Comparison of ENCODE assay signal across 18 mouse cellular contexts in the genomic region with DNA sequence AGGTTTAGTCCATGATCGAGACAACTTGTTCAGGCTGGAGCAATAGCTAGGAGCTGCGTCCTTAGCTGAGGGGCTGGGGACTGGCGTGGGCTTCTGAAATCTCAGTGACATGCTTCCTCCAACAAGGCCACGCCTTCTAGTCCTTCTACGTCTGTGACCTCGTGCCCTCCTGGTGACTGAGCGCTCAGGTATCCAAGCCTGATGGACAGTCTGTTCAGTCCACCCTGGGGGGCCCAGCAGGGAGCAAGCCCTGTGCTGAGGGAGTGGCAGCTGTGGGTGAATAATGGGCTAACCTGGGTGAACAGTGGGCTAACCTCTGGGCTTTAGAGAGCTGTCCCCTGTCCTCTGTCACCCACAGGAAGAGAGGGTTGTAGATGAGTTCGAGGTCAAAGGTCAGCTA. TPM values are rescaled to one million over a fixed set of nuclear protein-coding genes. Genes with fewer than 3 reads are reported as not detected.
"Had no signal": no experiment of that assay in that cellular context is flagged by ENCODE, and none has a peak within 500 bp of the region (broad histone marks: within the 10 kb centered on the region; RNA-seq: fewer than 3 reads in every experiment).

No protein-coding gene starts in this region.

- H3K4me3 ChIP-seq: intestine, embryonic 15.5 days; layer of hippocampus, adult 2 months; limb, embryonic 13.5 days; myocyte; neural tube, embryonic 15.5 days had no signal

- H3K9ac ChIP-seq: hindbrain, embryonic 14.5 days; intestine, embryonic 15.5 days; limb, embryonic 13.5 days; liver, embryonic 14.5 days; neural tube, embryonic 15.5 days had no signal

- DNase-seq: lung, adult 18-20 months; midbrain, embryonic 14.5 days; right cerebral cortex, adult 18-20 months; right cerebral cortex, postnatal 25 days; thymus, postnatal 4 days had no signal

- H3K9me3 ChIP-seq: intestine, embryonic 15.5 days; limb, embryonic 13.5 days; neural tube, embryonic 15.5 days had no signal

- ATAC-seq: intestine, embryonic 15.5 days had no signal

- H3K27ac ChIP-seq: hindbrain, embryonic 14.5 days; intestine, embryonic 15.5 days; layer of hippocampus, adult 2 months; limb, embryonic 13.5 days; liver, embryonic 14.5 days; neural tube, embryonic 15.5 days had no signal

- H3K27me3 ChIP-seq: intestine, embryonic 15.5 days; limb, embryonic 13.5 days; neural tube, embryonic 15.5 days had no signal

- H3K4me2 ChIP-seq: hindbrain, embryonic 14.5 days; intestine, embryonic 15.5 days; limb, embryonic 13.5 days; neural tube, embryonic 15.5 days had no signal

RNA-seq across cellular contexts. Expression of gene Csf3, which starts 13.1 kb away (rescaled TPM):
- total RNA-seq: layer of hippocampus, adult 2 months; layer of hippocampus, postnatal 10 days; left cerebral cortex, postnatal 36 days had no signal
- polyA plus RNA-seq: hindbrain, embryonic 14.5 days; intestine, embryonic 15.5 days; limb, embryonic 13.5 days; liver, embryonic 14.5 days; lung, embryonic 16.5 days; midbrain, embryonic 14.5 days; myocyte; neural tube, embryonic 11.5 days; neural tube, embryonic 15.5 days; small intestine, adult 2 months; thymus, postnatal 0 days had no signal

RNA-seq across cellular contexts. Expression of gene Gsdma, which starts 23.9 kb away (rescaled TPM):
- total RNA-seq: layer of hippocampus, adult 2 months; layer of hippocampus, postnatal 10 days; left cerebral cortex, postnatal 36 days had no signal
- polyA plus RNA-seq: hindbrain, embryonic 14.5 days; lung, embryonic 16.5 days; midbrain, embryonic 14.5 days; neural tube, embryonic 11.5 days had no signal

RNA-seq across cellular contexts. Expression of gene Gsdma2, which starts 41.5 kb away (rescaled TPM):
- total RNA-seq: layer of hippocampus, adult 2 months; layer of hippocampus, postnatal 10 days; left cerebral cortex, postnatal 36 days had no signal
- polyA plus RNA-seq: hindbrain, embryonic 14.5 days; limb, embryonic 13.5 days; liver, embryonic 14.5 days; lung, embryonic 16.5 days; midbrain, embryonic 14.5 days; myocyte had no signal
